Mouse (Mus musculus) hindbrain, embryonic 13.5 days (tissue): ENCODE data around the gene Cabp2. TPM values are rescaled to one million over a fixed set of nuclear protein-coding genes. Genes with fewer than 3 reads are reported as not detected.
"Not testable (repeated sequence)": the region's sequence is repeated elsewhere in the genome, so short reads cannot be mapped to it uniquely, and the experiment has no call there.

Source experiments
- ATAC-seq: fragments of 200-750 bp; cut with Nextera tagmentation; 2 replicates; pipeline ENCODE4 v1.8.0; 2017; ENCODE audit warnings: moderate TSS enrichment; ENCODE audit not compliant: low FRiP score
- H3K27ac ChIP-seq: fragments of 300-500 bp; sonication (generic); 2 replicates; pipeline ENCODE4 v1.5.1; 2015; ENCODE audit warnings: inconsistent platforms, mild to moderate bottlenecking, moderate library complexity
- H3K27me3 ChIP-seq: fragments of 300-500 bp; sonication (generic); 2 replicates; pipeline ENCODE4 v1.6.1; 2015; ENCODE audit warnings: mild to moderate bottlenecking, inconsistent platforms
- H3K36me3 ChIP-seq: fragments of 300-500 bp; sonication (generic); 2 replicates; pipeline ENCODE4 v1.6.1; 2015; ENCODE audit warnings: mild to moderate bottlenecking, inconsistent platforms
- H3K4me1 ChIP-seq: fragments of 300-500 bp; sonication (generic); replicated peaks from 2 replicates; pipeline ENCODE4 v1.6.1; 2015; ENCODE audit warnings: inconsistent platforms
- H3K4me2 ChIP-seq: fragments of 300-500 bp; sonication (generic); 2 replicates; pipeline ENCODE4 v1.6.1; 2015; ENCODE audit warnings: inconsistent platforms, mild to moderate bottlenecking, moderate library complexity
- H3K4me3 ChIP-seq: fragments of 300-500 bp; sonication (generic); 2 replicates; pipeline ENCODE4 v1.5.1; 2015; ENCODE audit warnings: mild to moderate bottlenecking, inconsistent platforms
- H3K9ac ChIP-seq: fragments of 300-500 bp; sonication (generic); 2 replicates; pipeline ENCODE4 v1.6.1; 2015; ENCODE audit warnings: mild to moderate bottlenecking, inconsistent platforms
- H3K9me3 ChIP-seq: fragments of 300-500 bp; sonication (generic); 2 replicates; pipeline ENCODE4 v1.6.1; 2016; ENCODE audit warnings: inconsistent platforms
- WGBS: fragments of 180-500 bp; shearing (Covaris S2); methylation state at CpG from one replicate; pipeline ENCODE4 v1.1.7; 2015; 5-methylcytosine and 5-hydroxymethylcytosine counted together
- polyA plus RNA-seq: library from polyadenylated mRNA; unstranded; fragments of >200 nt; fragmentation: Nextera tagmentation; extraction: Ambion mirVana; gene quantifications from 2 replicates; pipeline ENCODE4 v1.2.1, GENCODE M21; 2015

Gene Cabp2
- polyA plus RNA-seq, 1 experiment from 2014 or later, result not detected

DNA sequence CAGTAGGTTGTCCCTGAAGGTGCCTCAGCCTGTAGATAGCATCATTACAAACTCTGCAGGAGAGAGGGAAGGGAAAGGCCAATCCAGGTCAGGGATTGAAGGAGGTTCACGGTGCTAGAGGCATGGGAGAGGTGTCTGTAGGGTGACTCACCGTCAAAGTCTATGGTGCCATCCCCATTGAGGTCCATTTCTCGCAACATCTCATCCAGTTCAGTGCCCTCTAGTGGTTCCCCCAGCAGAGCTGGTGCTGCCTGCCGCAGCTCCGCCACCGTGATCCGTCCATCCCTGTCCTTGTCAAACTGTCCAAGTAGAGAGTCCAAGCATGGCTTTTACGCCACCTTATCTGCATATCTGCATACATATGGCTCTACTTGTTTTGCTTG is 54.6 kb downstream of the Cabp2 start:
- H3K27ac ChIP-seq, H3K9me3 ChIP-seq, H3K4me2 ChIP-seq, ATAC-seq, H3K9ac ChIP-seq, H3K4me1 ChIP-seq, H3K4me3 ChIP-seq, H3K27me3 ChIP-seq: not testable (repeated sequence)
- H3K36me3 ChIP-seq, result peaks cover 29% of the 10 kb centered on the region
- 19% methylated on average over 8 of the region's 8 CpGs for WGBS

DNA sequence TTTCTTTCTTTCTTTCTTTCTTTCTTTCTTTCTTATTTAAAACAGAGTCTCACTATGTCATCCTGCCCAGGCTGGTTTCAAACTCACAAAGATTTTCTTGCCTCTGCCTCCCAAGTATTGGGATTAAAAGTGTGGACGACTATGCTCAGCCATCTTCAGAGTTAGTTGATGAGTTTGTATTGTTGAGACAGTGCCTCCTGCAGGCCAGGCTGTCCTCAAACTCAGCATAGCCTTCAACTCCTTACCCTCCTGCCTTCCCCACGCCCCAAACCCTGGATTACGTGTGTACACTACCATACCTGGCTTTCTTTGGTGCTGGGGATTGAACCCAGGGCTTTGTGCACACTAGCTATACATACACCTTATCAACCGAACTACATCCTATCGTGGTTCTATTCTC is 55.1 kb downstream of the Cabp2 start:
- 80% methylated on average over 5 of the region's 5 CpGs for WGBS
- ATAC-seq, result no peak
- no peaks in the 10 kb centered on the region for H3K9me3 ChIP-seq
- no peak overlapping the region for H3K4me3 ChIP-seq
- H3K27ac ChIP-seq, result no peak overlapping the region
- no peaks in the 10 kb centered on the region for H3K27me3 ChIP-seq
- no peak overlapping the region for H3K9ac ChIP-seq
- no peak overlapping the region for H3K4me2 ChIP-seq
- peaks cover 4% of the 10 kb centered on the region for H3K4me1 ChIP-seq
- peaks cover 24% of the 10 kb centered on the region for H3K36me3 ChIP-seq

Other genes starting within 250 kb of the Cabp2 start
- 52.9 TPM in 2 replicates for gene Chka, start 229.8 kb upstream of the Cabp2 start, polyA plus RNA-seq
- gene Tcirg1, start 174.4 kb upstream of the Cabp2 start, polyA plus RNA-seq, result 15.0 and 15.8 TPM in 2 replicates
- 261 and 264 TPM in 2 replicates for gene Ndufs8, start 168.8 kb upstream of the Cabp2 start, polyA plus RNA-seq
- gene Aldh3b1, start 151.8 kb upstream of the Cabp2 start, polyA plus RNA-seq, result 1.9 and 2.1 TPM in 2 replicates
- 10.1 and 13.2 TPM in 2 replicates for gene Unc93b1, start 146.4 kb upstream of the Cabp2 start, polyA plus RNA-seq
- not detected in 2 replicates for gene Aldh3b3, start 122.9 kb upstream of the Cabp2 start, polyA plus RNA-seq
- 0.22 and 0.32 TPM in 2 replicates for gene Aldh3b2, start 109.2 kb upstream of the Cabp2 start, polyA plus RNA-seq
- gene Acy3, start 95.0 kb upstream of the Cabp2 start, polyA plus RNA-seq, result 2.3 TPM in 2 replicates
- 0.32 and 1.2 TPM in 2 replicates for gene Tbx10, start 88.8 kb upstream of the Cabp2 start, polyA plus RNA-seq
- gene Nudt8, start 81.0 kb upstream of the Cabp2 start, polyA plus RNA-seq, result 22.3 and 27.5 TPM in 2 replicates
- gene Gm49405, start 81.0 kb upstream of the Cabp2 start, polyA plus RNA-seq, result 5.2 and 5.3 TPM in 2 replicates
- 6.5 and 7.8 TPM in 2 replicates for gene Doc2g, start 78.3 kb upstream of the Cabp2 start, polyA plus RNA-seq
- gene Ndufv1, start 68.8 kb upstream of the Cabp2 start, polyA plus RNA-seq, result 220 and 241 TPM in 2 replicates
- gene Gstp1, start 43.6 kb upstream of the Cabp2 start, polyA plus RNA-seq, result 418 and 433 TPM in 2 replicates
- gene Gstp2, start 35.6 kb upstream of the Cabp2 start, polyA plus RNA-seq, result 1.4 and 4.4 TPM in 2 replicates
- not detected in 2 replicates for gene Gstp3, start 22.0 kb upstream of the Cabp2 start, polyA plus RNA-seq
- 79.8 and 81.0 TPM in 2 replicates for gene Cdk2ap2, start 15.6 kb downstream of the Cabp2 start, polyA plus RNA-seq
- 43.3 and 48.5 TPM in 2 replicates for gene Pitpnm1, start 18.4 kb downstream of the Cabp2 start, polyA plus RNA-seq
- gene Aip, start 44.3 kb downstream of the Cabp2 start, polyA plus RNA-seq, result 90.3 and 91.7 TPM in 2 replicates
- gene Gpr152, start 58.2 kb downstream of the Cabp2 start, polyA plus RNA-seq, result not detected in 2 replicates
- gene Cabp4, start 62.5 kb downstream of the Cabp2 start, polyA plus RNA-seq, result 0.29 and 0.30 TPM in 2 replicates
- 128 and 130 TPM in 2 replicates for gene Coro1b, start 67.0 kb downstream of the Cabp2 start, polyA plus RNA-seq
- 0.47 and 0.66 TPM in 2 replicates for gene Ptprcap, start 72.0 kb downstream of the Cabp2 start, polyA plus RNA-seq
- 61.6 and 64.3 TPM in 2 replicates for gene Rps6kb2, start 81.8 kb downstream of the Cabp2 start, polyA plus RNA-seq
- 5.1 and 5.6 TPM in 2 replicates for gene Carns1, start 93.9 kb downstream of the Cabp2 start, polyA plus RNA-seq
- 0.88 and 1.1 TPM in 2 replicates for gene Tbc1d10c, start 109.7 kb downstream of the Cabp2 start, polyA plus RNA-seq
- gene Ppp1ca, start 110.5 kb downstream of the Cabp2 start, polyA plus RNA-seq, result 609 and 611 TPM in 2 replicates
- 20.4 and 24.6 TPM in 2 replicates for gene Rad9a, start 120.1 kb downstream of the Cabp2 start, polyA plus RNA-seq
- 0.58 and 1.0 TPM in 2 replicates for gene Clcf1, start 132.7 kb downstream of the Cabp2 start, polyA plus RNA-seq
- not detected in 2 replicates for gene AC109138.7, start 132.8 kb downstream of the Cabp2 start, polyA plus RNA-seq
- 19.7 and 20.2 TPM in 2 replicates for gene Pold4, start 150.3 kb downstream of the Cabp2 start, polyA plus RNA-seq
- gene Ssh3, start 187.6 kb downstream of the Cabp2 start, polyA plus RNA-seq, result 10.4 and 10.6 TPM in 2 replicates
- gene Ankrd13d, start 201.6 kb downstream of the Cabp2 start, polyA plus RNA-seq, result 29.9 and 33.1 TPM in 2 replicates
- gene Grk2, start 224.6 kb downstream of the Cabp2 start, polyA plus RNA-seq, result 19.6 and 20.0 TPM in 2 replicates